Mouse (Mus musculus) megakaryocyte, embryonic 14.5 days (primary cell): ENCODE measurements around the gene Speg.

Source experiments
- FLI1 ChIP-seq: IDR thresholded peaks from 2 replicates; pipeline ENCODE4 v1.6.1; 2012; ENCODE audit warnings: low read length, inconsistent platforms, mixed read lengths
- GATA1 ChIP-seq: IDR thresholded peaks from 3 replicates; pipeline ENCODE4 v1.6.1; 2012; ENCODE audit warnings: mixed read lengths, low read length, inconsistent platforms, borderline replicate concordance

DNA sequence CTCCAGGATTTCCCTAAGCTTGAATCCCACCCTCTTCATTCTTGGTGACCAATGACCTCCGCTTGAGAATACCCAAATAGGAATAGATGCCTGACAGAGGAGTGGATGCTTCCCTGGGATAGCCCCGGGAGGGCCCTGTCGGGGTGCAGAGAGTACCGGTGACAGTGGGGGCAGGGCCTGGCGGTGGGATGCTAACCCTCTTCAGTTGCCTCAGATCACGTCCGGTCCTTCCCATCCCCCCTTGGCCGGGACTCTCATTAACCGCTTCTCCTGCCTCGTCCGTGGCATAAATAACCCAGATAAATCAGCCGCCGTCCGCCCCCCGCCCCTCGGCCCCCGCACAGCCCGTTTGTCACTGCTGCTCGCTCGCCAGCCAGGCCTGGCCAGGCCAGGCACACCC, 71.6 kb downstream of the Speg start:
- TF ChIP-seq GATA1 (no peak), FLI1 (no peak)
